Mouse (Mus musculus) thymus, postnatal 0 days (tissue): ENCODE data around the gene Olfr881. TPM values are rescaled to one million over a fixed set of nuclear protein-coding genes. Genes with fewer than 3 reads are reported as not detected.

Experiments used
- DNase-seq: peaks from one replicate; pipeline ENCODE4 v3.0.0-alpha.2; 2015; ENCODE audit warnings: low spot score
- polyA plus RNA-seq: library from polyadenylated mRNA; unstranded; fragments of >200 nt; fragmentation: Nextera tagmentation; extraction: Ambion mirVana; gene quantifications from 2 replicates; pipeline ENCODE4 v1.2.1, GENCODE M21; 2015

Gene Olfr881
- polyA plus RNA-seq, result not detected in 2 replicates

DNA sequence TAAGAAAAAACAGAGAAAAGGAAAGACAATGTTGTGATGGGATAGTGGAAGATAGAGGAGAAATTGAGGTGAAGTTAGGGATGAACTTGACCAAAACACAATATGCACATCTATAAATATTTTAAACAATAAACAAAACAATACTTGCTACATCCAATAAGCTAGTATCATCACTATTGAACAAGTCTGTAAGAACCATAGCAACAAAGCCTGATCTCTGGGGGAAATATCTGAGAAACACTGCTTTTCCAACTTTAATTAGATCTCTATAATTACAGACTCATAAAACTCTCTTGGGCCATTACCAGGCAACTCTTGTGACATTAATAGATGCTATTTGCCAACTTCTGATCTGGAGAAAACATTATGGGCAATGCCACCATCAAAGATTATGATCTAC is at the start of gene Olfr881:
Olfr881 (plus strand) TSS at position 301 of the 400 bp plus-strand sequence.
- DNase-seq, result no peak

DNA sequence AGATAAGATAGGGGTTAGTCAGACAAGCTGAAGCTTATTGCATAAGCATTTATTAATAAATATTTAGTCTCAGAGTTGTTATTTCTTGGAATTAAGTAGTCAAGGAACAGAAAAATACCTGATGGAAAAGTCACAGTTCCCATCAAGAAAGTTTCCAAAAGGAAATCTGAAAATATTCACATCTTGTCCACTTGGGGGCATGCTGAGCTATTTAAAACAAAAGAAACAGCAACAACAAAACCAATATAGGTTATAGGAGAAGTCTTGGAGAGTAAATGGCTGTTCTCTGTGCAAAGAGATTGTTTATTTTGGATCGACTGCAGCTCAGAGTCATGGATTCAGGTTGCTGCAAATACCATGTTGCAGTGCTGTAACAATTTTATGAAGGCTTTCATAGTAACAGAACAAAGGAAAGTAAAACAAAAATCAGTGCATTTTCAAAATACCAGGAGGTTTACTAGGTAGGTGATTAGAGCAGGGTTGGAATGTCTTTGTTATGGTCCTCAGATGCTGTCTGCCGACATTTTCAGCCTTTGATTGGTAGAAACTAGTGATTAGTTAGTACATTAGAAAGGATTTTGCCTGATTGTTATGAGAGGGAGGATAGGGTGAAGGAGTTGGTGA is 7.1 kb downstream of the Olfr881 start:
- no peak for DNase-seq

DNA sequence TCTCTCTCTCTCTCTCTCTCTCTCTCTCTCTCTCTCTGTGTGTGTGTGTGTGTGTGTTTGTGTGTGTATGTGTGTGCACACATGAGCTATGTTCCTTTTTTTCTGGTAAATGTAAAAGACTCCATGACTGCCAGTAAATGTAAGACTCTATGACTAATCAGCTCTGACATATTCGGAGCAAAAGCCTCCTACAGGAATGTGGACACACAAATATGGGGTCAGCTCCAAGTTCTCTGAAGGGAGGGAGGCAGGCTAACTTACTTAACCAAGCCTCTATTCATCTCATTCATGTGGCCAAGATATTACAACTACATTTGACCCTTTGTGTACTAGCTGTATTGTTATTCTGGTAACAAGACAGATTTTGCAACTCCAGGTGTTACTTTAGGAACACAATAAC is 8.4 kb downstream of the Olfr881 start:
- DNase-seq, result no peak

DNA sequence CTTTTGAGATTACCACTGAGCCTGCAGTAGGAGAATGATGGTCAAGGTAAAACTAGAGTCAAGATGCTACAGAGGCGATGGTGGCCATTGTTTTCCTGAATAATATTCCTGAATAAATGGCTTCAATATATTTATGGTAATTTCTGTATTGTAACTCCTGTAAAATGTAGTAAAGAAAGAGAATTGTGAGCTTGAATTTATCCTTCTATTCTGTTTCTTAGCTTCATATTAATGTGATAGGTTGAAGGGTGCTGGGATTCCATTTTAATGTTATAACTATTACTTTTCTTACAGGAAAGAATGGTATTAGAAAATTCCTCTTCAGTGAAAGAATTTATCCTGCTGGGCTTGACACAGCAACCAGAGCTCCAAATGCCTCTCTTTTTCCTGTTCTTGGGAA is 33.9 kb downstream of the Olfr881 start, which contains the start of gene Olfr883:
Olfr883 (plus strand) TSS at position 301 of the 400 bp plus-strand sequence.
- DNase-seq, result no peak

Other genes starting within 250 kb of the Olfr881 start
- gene Olfr874, start 246.7 kb upstream of the Olfr881 start, polyA plus RNA-seq, result not detected in 2 replicates
- not detected in 2 replicates for gene Olfr875, start 220.0 kb upstream of the Olfr881 start, polyA plus RNA-seq
- gene Olfr876, start 188.8 kb upstream of the Olfr881 start, polyA plus RNA-seq, result not detected in 2 replicates
- not detected in 2 replicates for gene Olfr877, start 137.6 kb upstream of the Olfr881 start, polyA plus RNA-seq
- gene Olfr145, start 95.1 kb upstream of the Olfr881 start, polyA plus RNA-seq, result not detected in 2 replicates
- not detected in 2 replicates for gene Olfr878, start 74.0 kb upstream of the Olfr881 start, polyA plus RNA-seq
- gene Olfr883, start 34.0 kb downstream of the Olfr881 start, polyA plus RNA-seq, result not detected in 2 replicates
- gene Olfr884, start 54.7 kb downstream of the Olfr881 start, polyA plus RNA-seq, result not detected in 2 replicates
- not detected in 2 replicates for gene Olfr885, start 69.5 kb downstream of the Olfr881 start, polyA plus RNA-seq
- gene Olfr887, start 92.2 kb downstream of the Olfr881 start, polyA plus RNA-seq, result not detected in 2 replicates
- not detected in 2 replicates for gene Olfr888, start 116.3 kb downstream of the Olfr881 start, polyA plus RNA-seq
- gene Olfr889, start 123.4 kb downstream of the Olfr881 start, polyA plus RNA-seq, result 0.06 and 0.12 TPM in 2 replicates
- not detected in 2 replicates for gene Olfr890, start 150.7 kb downstream of the Olfr881 start, polyA plus RNA-seq
- not detected in 2 replicates for gene Olfr891, start 189.0 kb downstream of the Olfr881 start, polyA plus RNA-seq
- gene Olfr893, start 216.5 kb downstream of the Olfr881 start, polyA plus RNA-seq, result not detected in 2 replicates
- gene Olfr894, start 226.2 kb downstream of the Olfr881 start, polyA plus RNA-seq, result not detected in 2 replicates